ENCODE assay signal across 8 mouse cellular contexts in the genomic region with DNA sequence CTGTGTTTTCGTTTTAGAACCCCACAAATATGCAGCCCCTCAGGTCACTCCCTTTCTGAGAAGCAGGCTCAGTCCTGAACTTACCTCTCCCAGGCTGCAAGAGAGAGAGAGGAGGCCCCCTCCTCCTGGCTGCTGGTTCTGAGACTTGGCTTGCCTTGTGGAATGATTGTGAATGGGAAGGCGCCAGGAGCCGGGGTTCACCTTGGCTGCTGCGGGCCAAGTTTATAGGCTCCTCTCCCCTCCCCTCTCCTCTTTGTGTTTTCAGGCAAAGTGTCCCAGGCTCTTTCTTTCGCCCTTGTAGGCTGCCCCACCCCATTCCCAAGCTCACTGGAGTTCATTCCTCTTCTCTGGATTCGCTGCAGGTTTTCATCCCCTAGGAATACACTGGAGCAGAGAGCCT. TPM values are rescaled to one million over a fixed set of nuclear protein-coding genes. Genes with fewer than 3 reads are reported as not detected.
A peak's percentile ranks its signal among the peaks of the same experiment; 100 is the strongest.
DNase-seq lines count a peak whose midpoint lies in the region; ATAC-seq and TF ChIP-seq lines count a peak whose summit lies in the region.

No protein-coding gene starts in this region.

- H3K27ac ChIP-seq in gastrocnemius, adult 2 months, result peak overlapping the region; percentile 89
- peak overlapping the region; percentile 41; the same call in 1 of the 2 replicates for H3K27ac ChIP-seq in ES-E14 (ENCODE audit: insufficient read depth, low read depth, low read length, poor library complexity, severe bottlenecking)
- H3K27ac ChIP-seq in heart, embryonic 12.5 days (ENCODE audit: poor library complexity, severe bottlenecking), result no peak overlapping the region
- no peak overlapping the region; the same call in 1 of the 2 replicates for H3K27ac ChIP-seq in liver, embryonic 13.5 days

- no peak for TF ChIP-seq CTCF in gastrocnemius, adult 2 months (IDR thresholded peaks at IDR 0.05)

- in situ Hi-C loops in ES-E14 (cut with MboI; ENCODE audit: low sequenced_read_pairs in 2 of 2, unreplicated experiment in 2 of 2), result no loop called here

- peak; percentile 34 for DNase-seq in gastrocnemius, adult 2 months
- no peak for DNase-seq in gastrocnemius, adult 18-20 months (ENCODE audit: low spot score)
- DNase-seq in ES-E14 (ENCODE audit: low read depth, low spot score), result no peak
- no peak for DNase-seq in liver, embryonic 13.5 days
- no peak for DNase-seq in right cerebral cortex, postnatal 36 days (ENCODE audit: low spot score in 2 of 2)
- no peak for DNase-seq in layer of hippocampus, adult 11-12 months (ENCODE audit: low spot score)
- no peak for DNase-seq in yolk sac, embryonic 10.5 days (ENCODE audit: low spot score)

- peaks cover 9% of the 10 kb centered on the region; the same call in 1 of the 2 replicates for H3K36me3 ChIP-seq in ES-E14 (ENCODE audit: control insufficient read depth, insufficient read depth, low read length, poor library complexity, severe bottlenecking)
- H3K36me3 ChIP-seq in heart, embryonic 12.5 days, result no peaks in the 10 kb centered on the region
- H3K36me3 ChIP-seq in liver, embryonic 13.5 days, result no peaks in the 10 kb centered on the region

- peaks cover 2 to 4% of the 10 kb centered on the region in 2 experiments; a peak in 3 of 4 replicates for H3K4me1 ChIP-seq in ES-E14 (ENCODE audit: control insufficient read depth in 2 of 2, insufficient read depth in 2 of 2, low read length in 2 of 2, poor library complexity in 1 of 2)
- H3K4me1 ChIP-seq in heart, embryonic 12.5 days (replicated peaks), result peaks cover 19% of the 10 kb centered on the region
- H3K4me1 ChIP-seq in liver, embryonic 13.5 days (replicated peaks), result peaks cover 40% of the 10 kb centered on the region

- H3K27me3 ChIP-seq in heart, embryonic 12.5 days (replicated peaks), result peaks cover 20% of the 10 kb centered on the region; the same call in 1 of the 2 replicates
- peaks cover 67% of the 10 kb centered on the region for H3K27me3 ChIP-seq in liver, embryonic 13.5 days

- no peaks in the 10 kb centered on the region for H3K9me3 ChIP-seq in ES-E14 (ENCODE audit: control insufficient read depth, insufficient read depth, low read depth, low read length)
- H3K9me3 ChIP-seq in heart, embryonic 12.5 days (replicated peaks), result no peaks in the 10 kb centered on the region
- no peaks in the 10 kb centered on the region for H3K9me3 ChIP-seq in liver, embryonic 13.5 days (replicated peaks)

- intact Hi-C loops in gastrocnemius, adult 2 months (cut with DNase I), result loop anchor here (1.0 kb wide), 1 partner anchor 117 kb away; no protein-coding TSS in a partner anchor

- ATAC-seq in heart, embryonic 12.5 days (ENCODE audit: insufficient number of reproducible peaks, low FRiP score), result no peak
- ATAC-seq in liver, embryonic 13.5 days (ENCODE audit: low read depth), result no peak

- H3K4me2 ChIP-seq in heart, embryonic 12.5 days, result peak overlapping the region; percentile 97
- peak overlapping the region; percentile 97 for H3K4me2 ChIP-seq in liver, embryonic 13.5 days

- peak overlapping the region; percentile 70 for H3K9ac ChIP-seq in ES-E14 (ENCODE audit: insufficient read depth, low read depth, low read length, poor library complexity, severe bottlenecking)
- H3K9ac ChIP-seq in heart, embryonic 12.5 days, result peak overlapping the region; percentile 79
- H3K9ac ChIP-seq in liver, embryonic 13.5 days, result peak overlapping the region; percentile 73

- WGBS in heart, embryonic 12.5 days, result 11% methylated on average over 6 of the region's 6 CpGs
- WGBS in liver, embryonic 13.5 days (ENCODE audit: insufficient replicate concordance), result 9% methylated on average over 6 of the region's 6 CpGs

- H3K4me3 ChIP-seq in gastrocnemius, adult 2 months, result peak overlapping the region; percentile 92
- H3K4me3 ChIP-seq in ES-E14 (ENCODE audit: insufficient read depth in 1 of 2, low read depth in 1 of 2, low read length in 2 of 2, poor library complexity in 1 of 2, severe bottlenecking in 1 of 2), result peak overlapping the region; percentile 73 to 86
- H3K4me3 ChIP-seq in heart, embryonic 12.5 days, result peak overlapping the region; percentile 67
- H3K4me3 ChIP-seq in liver, embryonic 13.5 days (replicated peaks), result peak overlapping the region; percentile 64

TF ChIP-seq in ES-E14, 5 proteins besides CTCF, POLR2A, EP300 and RAD21:
- no peak for TF ChIP-seq ZC3H11A (IDR thresholded peaks at IDR 0.05; ENCODE audit: borderline replicate concordance, low read depth, low read length)
- no peak for TF ChIP-seq HCFC1 (IDR thresholded peaks at IDR 0.05; ENCODE audit: borderline replicate concordance, insufficient read depth, low read length)
- no peak for TF ChIP-seq MAFK (IDR thresholded peaks at IDR 0.05; ENCODE audit: insufficient read depth, low read depth, low read length)
- no peak for TF ChIP-seq CHD2 (IDR thresholded peaks at IDR 0.05; ENCODE audit: low read depth, low read length)
- no peak for TF ChIP-seq ZNF384 (IDR thresholded peaks at IDR 0.05; ENCODE audit: low read depth, low read length)

RNA-seq across cellular contexts. Expression of gene Asap3, which starts 0.8 kb away (rescaled TPM):
- 1 to 10 TPM; 1.5 to 2.5 TPM for total RNA-seq in gastrocnemius, adult 2 months (2021)
- total RNA-seq in gastrocnemius, adult 18-20 months (2021), result 1 to 10 TPM; 1.4 to 1.5 TPM
- 4.7 and 8.1 TPM in 2 replicates for total RNA-seq in ES-E14 (2012; rRNA removed)
- polyA plus RNA-seq in heart, embryonic 12.5 days (2016; fragmentation: Nextera tagmentation; extraction: Ambion mirVana), result 2.9 and 3.4 TPM in 2 replicates
- 1.1 and 1.4 TPM in 2 replicates for polyA plus RNA-seq in liver, embryonic 13.5 days (2015; fragmentation: Nextera tagmentation; extraction: Ambion mirVana)

RNA-seq across cellular contexts. Expression of gene E2f2, which starts 34.7 kb away (rescaled TPM):
- total RNA-seq in gastrocnemius, adult 2 months (2021), result 1 to 10 TPM in 1 of 2 experiments, under 1 TPM in 1; 0.48 to 1.1 TPM
- under 1 TPM; 0.73 to 0.76 TPM for total RNA-seq in gastrocnemius, adult 18-20 months (2021)
- total RNA-seq in ES-E14 (2012; rRNA removed), result 7.5 and 9.8 TPM in 2 replicates
- polyA plus RNA-seq in heart, embryonic 12.5 days (2016; fragmentation: Nextera tagmentation; extraction: Ambion mirVana), result 8.1 and 9.3 TPM in 2 replicates
- 64.7 and 72.1 TPM in 2 replicates for polyA plus RNA-seq in liver, embryonic 13.5 days (2015; fragmentation: Nextera tagmentation; extraction: Ambion mirVana)

RNA-seq across cellular contexts. Expression of gene Tcea3, which starts 40.6 kb away (rescaled TPM):
- total RNA-seq in gastrocnemius, adult 2 months (2021), result 100 to 1,000 TPM; 344 to 373 TPM
- total RNA-seq in gastrocnemius, adult 18-20 months (2021), result 100 to 1,000 TPM; 379 to 395 TPM
- total RNA-seq in ES-E14 (2012; rRNA removed), result 75.1 and 104 TPM in 2 replicates
- polyA plus RNA-seq in heart, embryonic 12.5 days (2016; fragmentation: Nextera tagmentation; extraction: Ambion mirVana), result 56.9 and 57.6 TPM in 2 replicates
- polyA plus RNA-seq in liver, embryonic 13.5 days (2015; fragmentation: Nextera tagmentation; extraction: Ambion mirVana), result 12.9 and 13.6 TPM in 2 replicates

Comparison
In these comparisons a context has a peak if more than half of its experiments do, and no peak if none do; other contexts are left out.
1. H3K27ac ChIP-seq: peak in gastrocnemius, adult 2 months (single experiment) and ES-E14 (single experiment); none in heart, embryonic 12.5 days (single experiment) and liver, embryonic 13.5 days (single experiment).
2. Peak in every context shown above with its lines, with median percentiles within 50 percentile points of each other: H3K4me3 ChIP-seq and H3K9ac ChIP-seq.